Mouse (Mus musculus) MEL (cell line): ENCODE results near the gene Myo15b.

Source experiments
- CTCF ChIP-seq, 3 experiments: IDR thresholded peaks in 2 of 3; conservative IDR thresholded peaks in 1 of 3; 2 replicates each; pipeline ENCODE4 v1.5.1; 2011 to 2012; ENCODE audit warnings: low read length in 3 of 3, low read depth in 2 of 3, mild to moderate bottlenecking in 2 of 3, improper control_type of control experiment in 1 of 3, inconsistent platforms in 1 of 3, mixed read lengths in 1 of 3, moderate library complexity in 1 of 3; ENCODE audit not compliant: control insufficient read depth in 1 of 3, insufficient read depth in 1 of 3, poor library complexity in 1 of 3, severe bottlenecking in 1 of 3
- ETS1 ChIP-seq: IDR thresholded peaks from 2 replicates; pipeline ENCODE4 v1.6.1; 2012; ENCODE audit warnings: low read depth, mild to moderate bottlenecking, inconsistent platforms, low read length, improper control_type of control experiment, moderate library complexity
- GATA1 ChIP-seq: IDR thresholded peaks from 2 replicates; pipeline ENCODE4 v1.6.1; 2011; ENCODE audit warnings: low read depth, low read length, improper control_type of control experiment
- MAX ChIP-seq: IDR thresholded peaks from 2 replicates; pipeline ENCODE4 v1.6.1; 2011; ENCODE audit warnings: low read length, improper control_type of control experiment
- MAZ ChIP-seq: IDR thresholded peaks from 2 replicates; pipeline ENCODE4 v1.6.1; 2012; ENCODE audit warnings: low read depth, mild to moderate bottlenecking, inconsistent platforms, low read length, improper control_type of control experiment
- NELFE ChIP-seq: IDR thresholded peaks from 2 replicates; pipeline ENCODE4 v1.6.1; 2011; ENCODE audit warnings: low read depth, low read length, improper control_type of control experiment
- POLR2A ChIP-seq, 2 experiments: IDR thresholded peaks; 2 replicates each; pipeline ENCODE4 v1.6.1; 2011 to 2012; ENCODE audit warnings: low read length in 2 of 2, mild to moderate bottlenecking in 2 of 2, control low read depth in 1 of 2, improper control_type of control experiment in 1 of 2, low read depth in 1 of 2, moderate library complexity in 1 of 2; ENCODE audit not compliant: control insufficient read depth in 1 of 2, insufficient read depth in 1 of 2, poor library complexity in 1 of 2
- SIN3A ChIP-seq: IDR thresholded peaks from 2 replicates; pipeline ENCODE4 v1.6.1; 2012; ENCODE audit warnings: low read length, improper control_type of control experiment, inconsistent platforms
- TCF12 ChIP-seq: IDR thresholded peaks from 2 replicates; pipeline ENCODE4 v1.6.1; 2014; ENCODE audit warnings: low read depth, mild to moderate bottlenecking, inconsistent platforms, low read length, improper control_type of control experiment, moderate library complexity
- USF2 ChIP-seq, 2 experiments: IDR thresholded peaks; 2 replicates each; pipeline ENCODE4 v1.6.1; 2011 to 2012; ENCODE audit warnings: improper control_type of control experiment in 2 of 2, low read length in 2 of 2, borderline replicate concordance in 1 of 2, inconsistent platforms in 1 of 2, low read depth in 1 of 2, mild to moderate bottlenecking in 1 of 2; ENCODE audit not compliant: insufficient read depth in 1 of 2

DNA sequence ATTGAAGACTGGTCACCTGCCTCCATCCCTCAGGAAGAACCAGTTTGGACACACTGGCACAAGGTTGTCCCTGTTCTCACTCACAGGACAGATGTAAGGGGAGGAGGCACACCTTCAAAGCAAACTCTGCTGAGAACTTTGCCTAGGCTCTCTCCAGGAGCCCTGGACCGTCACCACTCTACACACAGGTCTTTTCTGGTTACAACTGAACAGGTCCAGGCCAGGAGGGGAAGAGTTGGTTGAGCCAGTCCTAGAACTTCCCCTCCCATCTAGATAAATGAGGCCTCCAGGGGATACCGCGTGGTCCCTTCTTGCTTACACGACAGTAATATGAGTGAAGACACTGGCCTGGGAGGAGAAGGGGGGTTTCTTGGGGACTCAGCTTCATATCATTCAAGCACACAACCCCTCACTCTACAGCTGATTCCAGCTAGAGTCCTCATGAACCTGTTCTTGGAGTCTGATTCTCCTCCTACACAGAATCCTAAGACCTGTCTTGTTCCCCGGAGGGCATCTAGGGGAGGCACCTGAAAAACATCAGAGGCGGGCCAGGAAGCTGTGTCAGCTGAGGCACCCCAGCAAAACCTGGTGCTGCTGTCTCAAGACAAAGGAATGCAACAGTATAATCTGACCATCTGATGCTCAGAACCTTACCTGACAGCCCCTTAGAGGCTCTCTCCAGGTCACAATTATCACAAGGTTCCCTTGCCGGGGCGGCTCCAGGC is 46.2 kb downstream of the Myo15b start:
- TF ChIP-seq GATA1 (no peak), ETS1 (no peak), POLR2A (IDR thresholded peaks at IDR 0.05; ENCODE audit: control insufficient read depth in 1 of 2, insufficient read depth in 1 of 2, low read depth in 1 of 2, low read length in 2 of 2, poor library complexity in 1 of 2) (no peak; a peak in 1 of 4 replicates), TCF12 (no peak), MAX (no peak), USF2 (IDR thresholded peaks at IDR 0.05; ENCODE audit: borderline replicate concordance in 1 of 2, insufficient read depth in 1 of 2, low read depth in 1 of 2, low read length in 2 of 2) (no peak), CTCF (IDR thresholded peaks at IDR 0.05 in 2 of 3, conservative IDR thresholded peaks at IDR 0.05 in 1 of 3; ENCODE audit: control insufficient read depth in 1 of 3, insufficient read depth in 1 of 3, low read depth in 2 of 3, low read length in 3 of 3, poor library complexity in 1 of 3, severe bottlenecking in 1 of 3) (no peak), NELFE (no peak), MAZ (no peak), SIN3A (no peak)
